ENCODE assay signal across 8 mouse cellular contexts in the genomic region with DNA sequence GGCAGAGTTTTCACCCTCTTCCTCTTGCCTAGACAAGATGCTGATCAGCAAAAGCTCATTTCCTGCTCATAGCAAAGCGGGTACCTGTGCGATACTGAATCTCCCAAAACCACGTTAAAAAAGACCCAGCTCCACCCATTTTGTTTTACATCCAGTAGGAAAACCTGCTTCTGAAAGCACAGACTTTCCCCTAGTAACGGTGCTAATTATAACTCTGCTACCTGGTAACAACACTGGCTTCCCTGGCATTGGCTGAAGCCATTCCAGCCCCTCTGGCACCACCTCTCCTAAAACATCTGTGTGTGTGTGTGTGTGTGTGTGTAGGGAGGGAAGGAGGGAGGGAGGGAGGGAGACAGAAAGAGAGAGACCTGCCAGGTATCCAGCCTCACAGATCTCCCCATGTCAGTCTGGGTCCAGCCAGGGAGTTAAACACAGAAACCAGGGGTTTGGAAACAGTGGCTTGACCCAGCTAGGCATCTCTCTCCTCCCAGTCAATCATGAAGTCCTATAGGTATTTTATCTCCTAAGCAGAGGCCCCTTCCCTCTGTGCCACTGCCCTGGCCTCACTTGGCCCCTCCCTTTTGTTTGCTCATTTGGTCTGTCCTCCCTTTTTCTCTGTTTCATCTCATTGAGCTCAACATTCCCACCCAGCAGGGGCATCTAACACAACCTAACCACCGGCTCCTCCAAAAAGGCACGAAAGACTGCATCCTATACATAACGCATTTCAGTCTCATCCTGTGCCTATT.
DNase-seq lines count a peak whose midpoint lies in the region; ATAC-seq lines count a peak whose summit lies in the region.

No protein-coding gene starts in this region.

- H3K4me2 ChIP-seq in hindbrain, embryonic 11.5 days (replicated peaks; ENCODE audit: low read depth, low read length), result no peak overlapping the region
- no peak overlapping the region for H3K4me2 ChIP-seq in embryonic facial prominence, embryonic 14.5 days (ENCODE audit: low read depth, low read length)
- H3K4me2 ChIP-seq in kidney, embryonic 14.5 days (replicated peaks; ENCODE audit: low read depth, low read length), result no peak overlapping the region

- no peaks in the 10 kb centered on the region for H3K36me3 ChIP-seq in hindbrain, embryonic 10.5 days
- H3K36me3 ChIP-seq in hindbrain, embryonic 11.5 days (ENCODE audit: control insufficient read depth, insufficient read depth, low read length), result no peaks in the 10 kb centered on the region
- H3K36me3 ChIP-seq in embryonic facial prominence, embryonic 14.5 days (ENCODE audit: control insufficient read depth, insufficient read depth, low read length), result no peaks in the 10 kb centered on the region
- no peaks in the 10 kb centered on the region for H3K36me3 ChIP-seq in kidney, embryonic 14.5 days (ENCODE audit: control insufficient read depth, insufficient read depth, low read length)

- H3K27ac ChIP-seq in hindbrain, embryonic 10.5 days, result 0 out of 2 replicates have a peak overlapping the region, but pooled peaks have one; percentile 6
- no peak overlapping the region for H3K27ac ChIP-seq in hindbrain, embryonic 11.5 days (ENCODE audit: low read depth, low read length)
- H3K27ac ChIP-seq in embryonic facial prominence, embryonic 14.5 days (replicated peaks; ENCODE audit: low read depth, low read length), result no peak overlapping the region; the same call in 1 of the 2 replicates
- no peak overlapping the region for H3K27ac ChIP-seq in kidney, embryonic 14.5 days (ENCODE audit: low read depth, low read length)

- peaks cover 14% of the 10 kb centered on the region for H3K4me1 ChIP-seq in hindbrain, embryonic 10.5 days (replicated peaks)
- no peaks in the 10 kb centered on the region for H3K4me1 ChIP-seq in hindbrain, embryonic 11.5 days (replicated peaks; ENCODE audit: control insufficient read depth, insufficient read depth, low read length)
- H3K4me1 ChIP-seq in embryonic facial prominence, embryonic 14.5 days (ENCODE audit: control insufficient read depth, insufficient read depth, low read length), result 0 out of 2 replicates have a peak, but pooled peaks cover 5% of the 10 kb centered on the region
- no peaks in the 10 kb centered on the region for H3K4me1 ChIP-seq in kidney, embryonic 14.5 days (ENCODE audit: control insufficient read depth, insufficient read depth, low read length)

- no peaks in the 10 kb centered on the region for H3K9me3 ChIP-seq in hindbrain, embryonic 10.5 days
- no peaks in the 10 kb centered on the region for H3K9me3 ChIP-seq in hindbrain, embryonic 11.5 days (ENCODE audit: control insufficient read depth, low read length)
- H3K9me3 ChIP-seq in embryonic facial prominence, embryonic 14.5 days (ENCODE audit: control insufficient read depth, low read length), result no peaks in the 10 kb centered on the region
- no peaks in the 10 kb centered on the region for H3K9me3 ChIP-seq in kidney, embryonic 14.5 days (ENCODE audit: control insufficient read depth, low read length)

- H3K9ac ChIP-seq in hindbrain, embryonic 11.5 days (ENCODE audit: low read depth, low read length), result no peak overlapping the region
- no peak overlapping the region for H3K9ac ChIP-seq in embryonic facial prominence, embryonic 14.5 days (ENCODE audit: low read depth, low read length)
- no peak overlapping the region for H3K9ac ChIP-seq in kidney, embryonic 14.5 days (ENCODE audit: low read depth, low read length)

- no peak for ATAC-seq in hindbrain, embryonic 11.5 days (ENCODE audit: low FRiP score)
- ATAC-seq in embryonic facial prominence, embryonic 14.5 days (ENCODE audit: low read depth), result peak; percentile 91
- ATAC-seq in kidney, embryonic 14.5 days (ENCODE audit: low FRiP score, low TSS enrichment), result peak; percentile 60; the same call in 1 of the 2 replicates

- 0 out of 2 replicates have a peak, but pooled peaks cover 4% of the 10 kb centered on the region for H3K27me3 ChIP-seq in hindbrain, embryonic 10.5 days (ENCODE audit: insufficient read depth, poor library complexity, severe bottlenecking)
- no peaks in the 10 kb centered on the region for H3K27me3 ChIP-seq in hindbrain, embryonic 11.5 days (ENCODE audit: control insufficient read depth, insufficient read depth, low read length)
- no peaks in the 10 kb centered on the region for H3K27me3 ChIP-seq in embryonic facial prominence, embryonic 14.5 days (replicated peaks; ENCODE audit: control insufficient read depth, insufficient read depth, low read length)
- H3K27me3 ChIP-seq in kidney, embryonic 14.5 days (ENCODE audit: control insufficient read depth, insufficient read depth, low read length), result no peaks in the 10 kb centered on the region

- no peak for DNase-seq in hindbrain, embryonic 10.5 days (ENCODE audit: low spot score)
- no peak for DNase-seq in hindbrain, embryonic 11.5 days (ENCODE audit: low spot score)
- peak; percentile 7 for DNase-seq in MN1 (ENCODE audit: low spot score)
- peak; percentile 81 for DNase-seq in embryonic facial prominence, embryonic 14.5 days (ENCODE audit: low spot score)
- DNase-seq in right cerebral cortex, postnatal 36 days (ENCODE audit: low spot score in 2 of 2), result peak; percentile 21 to 38
- DNase-seq in spleen, postnatal 36 days (ENCODE audit: low spot score in 2 of 2), result no peak
- no peak for DNase-seq in thymus, adult 18-20 months

- H3K4me3 ChIP-seq in hindbrain, embryonic 10.5 days, result no peak overlapping the region
- no peak overlapping the region for H3K4me3 ChIP-seq in hindbrain, embryonic 11.5 days (ENCODE audit: low read depth, low read length)
- H3K4me3 ChIP-seq in embryonic facial prominence, embryonic 14.5 days (ENCODE audit: low read depth, low read length), result no peak overlapping the region
- no peak overlapping the region for H3K4me3 ChIP-seq in kidney, embryonic 14.5 days (ENCODE audit: low read length)

- WGBS in hindbrain, embryonic 10.5 days, result 16% methylated on average over 7 of the region's 7 CpGs
- 22% methylated on average over 7 of the region's 7 CpGs for WGBS in hindbrain, embryonic 11.5 days
- 24% methylated on average over 7 of the region's 7 CpGs for WGBS in embryonic facial prominence, embryonic 14.5 days
- WGBS in kidney, embryonic 14.5 days, result 21% methylated on average over 7 of the region's 7 CpGs

Comparison
In these comparisons a context has a peak if more than half of its experiments do, and no peak if none do; other contexts are left out.
1. DNase-seq: peak in MN1 (single experiment), embryonic facial prominence, embryonic 14.5 days (single experiment) and right cerebral cortex, postnatal 36 days (2 of 2); none in hindbrain, embryonic 10.5 days (single experiment), hindbrain, embryonic 11.5 days (single experiment), spleen, postnatal 36 days (0 of 2) and thymus, adult 18-20 months (0 of 2).